Mouse (Mus musculus): ENCODE data around the gene Vmn2r10. TPM values are rescaled to one million over a fixed set of nuclear protein-coding genes. Genes with fewer than 3 reads are reported as not detected.
"Not testable (repeated sequence)": the region's sequence is repeated elsewhere in the genome, so short reads cannot be mapped to it uniquely, and the experiment has no call there.

The Vmn2r10 gene
- not detected in 2 replicates for polyA plus RNA-seq (2016; fragmentation: Nextera tagmentation; extraction: Ambion mirVana)

DNA sequence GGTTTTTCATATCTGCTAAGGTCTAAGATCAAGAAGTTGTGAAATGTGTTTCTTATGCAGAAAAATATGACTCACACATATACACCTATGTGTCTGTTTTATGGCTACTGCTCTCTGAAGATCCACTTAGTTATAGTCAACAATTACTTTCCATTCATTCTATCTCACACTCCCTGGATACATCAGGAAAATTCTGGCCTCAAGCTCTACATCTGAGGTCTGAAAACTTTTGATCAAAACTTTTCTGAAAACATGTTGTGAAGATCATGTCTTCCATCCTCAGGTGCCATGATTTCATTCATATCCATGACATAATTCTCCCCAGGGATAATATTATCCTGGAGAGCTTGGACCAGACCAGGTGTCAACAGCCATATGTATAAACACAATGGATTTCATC is at the start of gene Vmn2r10:
TSS of gene Vmn2r10 (minus strand) at position 101 of the 400 bp plus-strand sequence.
- not testable (repeated sequence) for H3K4me1 ChIP-seq; H3K9me3 ChIP-seq; H3K27me3 ChIP-seq; H3K27ac ChIP-seq; H3K36me3 ChIP-seq; ATAC-seq (ENCODE audit: insufficient number of reproducible peaks, insufficient read depth, low FRiP score, low TSS enrichment); H3K4me2 ChIP-seq (replicated peaks); H3K9ac ChIP-seq; H3K4me3 ChIP-seq

DNA sequence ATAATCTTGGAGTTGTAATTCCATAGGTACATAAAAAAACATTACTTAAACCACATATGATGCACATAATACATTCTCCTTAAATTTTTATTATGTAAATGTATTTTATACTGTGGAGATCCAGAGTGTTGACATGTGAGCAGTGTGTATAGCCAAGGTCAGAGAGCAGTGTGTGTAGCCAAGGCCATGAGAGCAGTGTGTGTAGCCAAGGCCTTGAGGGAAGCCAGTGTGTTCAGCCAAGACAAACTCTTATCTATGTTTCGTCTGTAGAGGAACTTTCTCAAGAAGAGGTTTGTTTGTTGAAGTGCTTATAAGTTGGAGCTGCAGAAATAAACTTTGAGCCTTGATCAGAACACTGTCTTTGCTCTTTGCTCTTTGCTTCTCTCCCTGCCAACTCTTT is 49.0 kb upstream of the Vmn2r10 start:
- Histone ChIP-seq H3K4me1 (no peaks in the 10 kb centered on the region), H3K9ac (no peak overlapping the region), H3K9me3 (no peaks in the 10 kb centered on the region), H3K36me3 (no peaks in the 10 kb centered on the region), H3K27ac (no peak overlapping the region), H3K4me3 (no peak overlapping the region), H3K4me2 (replicated peaks) (no peak overlapping the region), H3K27me3 (no peaks in the 10 kb centered on the region)
- 83% methylated on average over 1 of the region's 1 CpGs for WGBS
- ATAC-seq (ENCODE audit: insufficient number of reproducible peaks, insufficient read depth, low FRiP score, low TSS enrichment), result no peak

DNA sequence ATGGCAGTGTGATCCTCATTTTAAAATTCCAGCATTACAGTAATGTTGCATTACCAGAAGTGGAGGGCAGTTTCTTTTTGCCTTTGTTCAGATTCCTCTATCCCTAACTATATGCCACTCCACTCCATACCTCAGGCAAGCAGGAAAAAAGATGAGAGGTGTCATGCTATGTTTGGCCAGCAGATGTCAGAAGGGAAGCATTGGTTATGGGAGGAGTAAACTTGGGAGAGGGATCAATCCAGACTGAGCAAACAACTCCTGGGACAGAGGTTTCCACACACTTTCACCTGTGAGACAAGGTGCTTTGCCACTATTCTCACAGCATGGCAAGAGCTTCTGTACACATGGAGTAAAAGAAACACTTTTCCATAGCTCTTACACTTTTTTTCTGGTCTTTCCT is 26.3 kb upstream of the Vmn2r10 start:
- Histone ChIP-seq H3K9ac (no peak overlapping the region), H3K27me3 (no peaks in the 10 kb centered on the region), H3K27ac (no peak overlapping the region), H3K4me3 (no peak overlapping the region), H3K9me3 (no peaks in the 10 kb centered on the region), H3K4me1 (no peaks in the 10 kb centered on the region), H3K4me2 (replicated peaks) (no peak overlapping the region), H3K36me3 (no peaks in the 10 kb centered on the region)
- no peak for ATAC-seq (ENCODE audit: insufficient number of reproducible peaks, insufficient read depth, low FRiP score, low TSS enrichment)

DNA sequence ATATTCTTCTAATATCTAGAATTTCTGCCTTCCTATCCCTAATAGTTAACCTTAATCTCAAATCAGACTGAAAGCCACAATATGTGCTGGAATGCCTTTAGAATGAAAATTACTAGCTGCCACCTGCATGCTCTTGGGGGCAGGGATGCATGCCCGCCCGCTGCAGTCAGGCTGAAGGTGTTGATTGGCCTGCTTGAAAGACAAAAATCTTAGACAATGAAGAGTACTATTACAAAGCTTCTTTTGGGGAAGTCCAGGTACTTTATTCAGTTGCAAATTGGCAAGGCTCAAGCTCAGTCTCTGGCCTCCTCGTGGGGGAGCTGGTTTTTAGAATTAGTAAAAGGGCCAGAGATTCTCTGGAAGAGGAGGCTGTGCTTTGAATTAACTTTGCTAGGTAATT is 17.4 kb downstream of the Vmn2r10 start:
- Histone ChIP-seq H3K27me3 (no peaks in the 10 kb centered on the region), H3K4me1 (no peaks in the 10 kb centered on the region), H3K27ac (no peak overlapping the region), H3K9me3 (peaks cover 29% of the 10 kb centered on the region), H3K9ac (no peak overlapping the region), H3K36me3 (no peaks in the 10 kb centered on the region), H3K4me2 (replicated peaks) (no peak overlapping the region), H3K4me3 (no peak overlapping the region)
- no peak for ATAC-seq (ENCODE audit: insufficient number of reproducible peaks, insufficient read depth, low FRiP score, low TSS enrichment)
- 74% methylated on average over 3 of the region's 3 CpGs for WGBS

Other genes with a start within 250 kb of the Vmn2r10 start
- gene Rnf212, start 231.5 kb downstream of the Vmn2r10 start, polyA plus RNA-seq (2016; fragmentation: Nextera tagmentation; extraction: Ambion mirVana), result 0.37 and 0.54 TPM in 2 replicates
- gene Tmed11, start 211.2 kb downstream of the Vmn2r10 start, polyA plus RNA-seq (2016; fragmentation: Nextera tagmentation; extraction: Ambion mirVana), result not detected in 2 replicates
- not detected in 2 replicates for gene Vmn2r8, start 197.7 kb downstream of the Vmn2r10 start, polyA plus RNA-seq (2016; fragmentation: Nextera tagmentation; extraction: Ambion mirVana)
- gene Vmn2r9, start 153.9 kb downstream of the Vmn2r10 start, polyA plus RNA-seq (2016; fragmentation: Nextera tagmentation; extraction: Ambion mirVana), result not detected in 2 replicates
- not detected in 2 replicates for gene Vmn2r11, start 53.0 kb upstream of the Vmn2r10 start, polyA plus RNA-seq (2016; fragmentation: Nextera tagmentation; extraction: Ambion mirVana)
- gene Vmn2r12, start 91.4 kb upstream of the Vmn2r10 start, polyA plus RNA-seq (2016; fragmentation: Nextera tagmentation; extraction: Ambion mirVana), result not detected in 2 replicates
- not detected in 2 replicates for gene Vmn2r13, start 185.7 kb upstream of the Vmn2r10 start, polyA plus RNA-seq (2016; fragmentation: Nextera tagmentation; extraction: Ambion mirVana)
- gene Vmn2r14, start 218.2 kb upstream of the Vmn2r10 start, polyA plus RNA-seq (2016; fragmentation: Nextera tagmentation; extraction: Ambion mirVana), result not detected in 2 replicates